Comparison of ENCODE assay signal across 15 mouse cellular contexts in genomic region chr6:117299503-117300288, GRCm38 (mm10).
DNase-seq lines count a peak whose midpoint lies in the region; ATAC-seq and TF ChIP-seq lines count a peak whose summit lies in the region.
"Had no signal": no experiment of that assay in that cellular context is flagged by ENCODE, and none has a peak within 500 bp of the region (broad histone marks: within the 10 kb centered on the region; RNA-seq: fewer than 3 reads in every experiment).

No protein-coding gene starts in this region.

- no peaks in the 10 kb centered on the region for H3K27me3 ChIP-seq in hindbrain, embryonic 10.5 days (ENCODE audit: insufficient read depth, poor library complexity, severe bottlenecking)
- H3K27me3 ChIP-seq in hindbrain, postnatal 0 days (ENCODE audit: insufficient read depth, low read length): no peaks in the 10 kb centered on the region
- H3K27me3 ChIP-seq in liver, embryonic 15.5 days: no peaks in the 10 kb centered on the region
- no peaks in the 10 kb centered on the region for H3K27me3 ChIP-seq in forebrain, embryonic 10.5 days (ENCODE audit: poor library complexity, severe bottlenecking)
- H3K27me3 ChIP-seq: embryonic facial prominence, embryonic 15.5 days had no signal

- WGBS in hindbrain, embryonic 10.5 days: 72% methylated on average over 7 of the region's 7 CpGs
- 81% methylated on average over 7 of the region's 7 CpGs for WGBS in hindbrain, postnatal 0 days
- WGBS in liver, embryonic 15.5 days (ENCODE audit: insufficient replicate concordance): 54% methylated on average over 7 of the region's 7 CpGs
- 70% methylated on average over 7 of the region's 7 CpGs for WGBS in forebrain, embryonic 10.5 days

- H3K27ac ChIP-seq in hindbrain, embryonic 10.5 days: no peak overlapping the region
- H3K27ac ChIP-seq in hindbrain, postnatal 0 days: no peak overlapping the region
- peak overlapping the region; percentile 56; the same call in 1 of the 2 replicates for H3K27ac ChIP-seq in liver, embryonic 15.5 days (replicated peaks)
- no peak overlapping the region for H3K27ac ChIP-seq in forebrain, embryonic 10.5 days
- H3K27ac ChIP-seq: embryonic facial prominence, embryonic 15.5 days; heart, embryonic 10.5 days; hindbrain, embryonic 14.5 days; kidney, embryonic 15.5 days had no signal

- H3K9me3 ChIP-seq in hindbrain, embryonic 10.5 days: no peaks in the 10 kb centered on the region
- H3K9me3 ChIP-seq in hindbrain, postnatal 0 days (ENCODE audit: low read length): no peaks in the 10 kb centered on the region
- no peaks in the 10 kb centered on the region for H3K9me3 ChIP-seq in liver, embryonic 15.5 days (replicated peaks)
- H3K9me3 ChIP-seq in forebrain, embryonic 10.5 days: no peaks in the 10 kb centered on the region
- H3K9me3 ChIP-seq: embryonic facial prominence, embryonic 15.5 days; heart, embryonic 10.5 days; kidney, embryonic 15.5 days had no signal

- peak; percentile 31 for DNase-seq in hindbrain, embryonic 10.5 days (ENCODE audit: low spot score)
- no peak for DNase-seq in hindbrain, postnatal 0 days (ENCODE audit: low spot score)
- DNase-seq in NIH3T3 (ENCODE audit: low read depth): peak; percentile 86
- DNase-seq in adrenal gland, postnatal 14 days: peak; percentile 9
- DNase-seq in retina, postnatal 1 day: no peak
- no peak for DNase-seq in forebrain, embryonic 10.5 days (ENCODE audit: extremely low spot score, low spot score)
- DNase-seq in cerebellum, adult 11-12 months: no peak
- DNase-seq: cerebellum, adult 9-11 months; right cerebral cortex, postnatal 25 days had no signal

- no peak overlapping the region for H3K9ac ChIP-seq in hindbrain, postnatal 0 days (replicated peaks; ENCODE audit: low read length)
- no peak overlapping the region for H3K9ac ChIP-seq in liver, embryonic 15.5 days
- H3K9ac ChIP-seq: embryonic facial prominence, embryonic 15.5 days; hindbrain, embryonic 14.5 days; kidney, embryonic 15.5 days had no signal

- H3K36me3 ChIP-seq in hindbrain, embryonic 10.5 days: no peaks in the 10 kb centered on the region
- no peaks in the 10 kb centered on the region for H3K36me3 ChIP-seq in hindbrain, postnatal 0 days (ENCODE audit: insufficient read depth, low read length)
- H3K36me3 ChIP-seq in liver, embryonic 15.5 days (replicated peaks): no peaks in the 10 kb centered on the region
- no peaks in the 10 kb centered on the region for H3K36me3 ChIP-seq in forebrain, embryonic 10.5 days (replicated peaks)
- H3K36me3 ChIP-seq: embryonic facial prominence, embryonic 15.5 days; heart, embryonic 10.5 days; kidney, embryonic 15.5 days had no signal

- no peaks in the 10 kb centered on the region for H3K4me1 ChIP-seq in hindbrain, embryonic 10.5 days (replicated peaks)
- no peaks in the 10 kb centered on the region for H3K4me1 ChIP-seq in hindbrain, postnatal 0 days (ENCODE audit: insufficient read depth, low read length)
- no peaks in the 10 kb centered on the region for H3K4me1 ChIP-seq in liver, embryonic 15.5 days (replicated peaks)
- H3K4me1 ChIP-seq in forebrain, embryonic 10.5 days: peaks cover 6% of the 10 kb centered on the region; the same call in 1 of the 2 replicates
- H3K4me1 ChIP-seq: embryonic facial prominence, embryonic 15.5 days; heart, embryonic 10.5 days had no signal

- H3K4me3 ChIP-seq in hindbrain, embryonic 10.5 days: no peak overlapping the region
- H3K4me3 ChIP-seq in hindbrain, postnatal 0 days (ENCODE audit: low read length): no peak overlapping the region
- H3K4me3 ChIP-seq in liver, embryonic 15.5 days (replicated peaks): no peak overlapping the region
- H3K4me3 ChIP-seq in forebrain, embryonic 10.5 days: no peak overlapping the region
- H3K4me3 ChIP-seq: embryonic facial prominence, embryonic 15.5 days; heart, embryonic 10.5 days; kidney, embryonic 15.5 days had no signal

- no peak for TF ChIP-seq CTCF in hindbrain, postnatal 0 days (IDR thresholded peaks at IDR 0.05; ENCODE audit: low read depth)

- H3K4me2 ChIP-seq in hindbrain, postnatal 0 days (ENCODE audit: low read depth, low read length): no peak overlapping the region
- 0 out of 2 replicates have a peak overlapping the region, but pooled peaks have one; percentile 15 for H3K4me2 ChIP-seq in liver, embryonic 15.5 days
- H3K4me2 ChIP-seq: embryonic facial prominence, embryonic 15.5 days; hindbrain, embryonic 14.5 days; kidney, embryonic 15.5 days had no signal

- ATAC-seq in hindbrain, postnatal 0 days: no peak
- peak; percentile 71 for ATAC-seq in liver, embryonic 15.5 days (ENCODE audit: insufficient read depth)
- ATAC-seq: forebrain, embryonic 16.5 days had no signal

Comparison
In these comparisons a context has a peak if more than half of its experiments do, and no peak if none do; other contexts are left out.
1. DNase-seq: peak in hindbrain, embryonic 10.5 days (single experiment), NIH3T3 (single experiment) and adrenal gland, postnatal 14 days (single experiment); none in hindbrain, postnatal 0 days (single experiment), retina, postnatal 1 day (single experiment), forebrain, embryonic 10.5 days (single experiment) and cerebellum, adult 11-12 months (single experiment).